Mouse (Mus musculus) kidney, postnatal 0 days (tissue): ENCODE measurements around the gene Zfp385a. TPM values are rescaled to one million over a fixed set of nuclear protein-coding genes. Genes with fewer than 3 reads are reported as not detected.
A peak's percentile ranks its signal among the peaks of the same experiment; 100 is the strongest.

ENCODE experiments used
- ATAC-seq: fragments of 200-750 bp; cut with Nextera tagmentation; replicated peaks from 2 replicates; pipeline ENCODE4 v1.8.0; 2017; ENCODE audit warnings: low read depth, moderate number of reproducible peaks, moderate TSS enrichment, moderate library complexity; ENCODE audit not compliant: low FRiP score
- DNase-seq: peaks from one replicate; pipeline ENCODE4 v3.0.0-alpha.2; 2016; ENCODE audit warnings: low spot score
- H3K27ac ChIP-seq: fragments of 300-500 bp; sonication (generic); 2 replicates; pipeline ENCODE4 v1.5.1; 2014; ENCODE audit warnings: mild to moderate bottlenecking
- H3K27me3 ChIP-seq: fragments of 300-500 bp; sonication (generic); 2 replicates; pipeline ENCODE4 v1.6.1; 2014; ENCODE audit warnings: low read length, mixed read lengths; ENCODE audit not compliant: insufficient read depth
- H3K36me3 ChIP-seq: fragments of 300-500 bp; sonication (generic); 2 replicates; pipeline ENCODE4 v1.6.1; 2014; ENCODE audit warnings: low read length, mixed read lengths; ENCODE audit not compliant: insufficient read depth
- H3K4me1 ChIP-seq: fragments of 300-500 bp; sonication (generic); replicated peaks from 2 replicates; pipeline ENCODE4 v1.6.1; 2014; ENCODE audit warnings: antibody characterized with exemption, low read length, mixed read lengths; ENCODE audit not compliant: insufficient read depth
- H3K4me2 ChIP-seq: fragments of 300-500 bp; sonication (generic); 2 replicates; pipeline ENCODE4 v1.6.1; 2014; ENCODE audit warnings: mild to moderate bottlenecking, low read length, moderate library complexity, mixed read lengths
- H3K4me3 ChIP-seq: fragments of 300-500 bp; sonication (generic); replicated peaks from 2 replicates; pipeline ENCODE4 v1.5.1; 2014; ENCODE audit warnings: low read depth, low read length
- H3K9ac ChIP-seq: fragments of 300-500 bp; sonication (generic); 2 replicates; pipeline ENCODE4 v1.6.1; 2014; ENCODE audit warnings: low read depth, low read length
- H3K9me3 ChIP-seq: fragments of 300-500 bp; sonication (generic); replicated peaks from 2 replicates; pipeline ENCODE4 v1.6.1; 2016; ENCODE audit warnings: low read length, inconsistent platforms, mixed read lengths
- CTCF ChIP-seq: IDR thresholded peaks from 2 replicates; pipeline ENCODE4 v1.5.1; 2016; ENCODE audit warnings: antibody characterized with exemption, low read depth, mild to moderate bottlenecking, moderate library complexity
- WGBS: fragments of 180-500 bp; shearing (Covaris S2); extraction: QIAGEN DNeasy Blood & Tissue Kit; methylation state at CpG from one replicate; pipeline ENCODE4 v1.1.7; 2014; 5-methylcytosine and 5-hydroxymethylcytosine counted together
- polyA plus RNA-seq: library from polyadenylated mRNA; unstranded; fragments of >200 nt; fragmentation: Nextera tagmentation; extraction: Ambion mirVana; gene quantifications from 2 replicates; pipeline ENCODE4 v1.2.1, GENCODE M21; 2015

Zfp385a gene
- polyA plus RNA-seq, 1 experiment from 2014 or later = 11.8 TPM

DNA sequence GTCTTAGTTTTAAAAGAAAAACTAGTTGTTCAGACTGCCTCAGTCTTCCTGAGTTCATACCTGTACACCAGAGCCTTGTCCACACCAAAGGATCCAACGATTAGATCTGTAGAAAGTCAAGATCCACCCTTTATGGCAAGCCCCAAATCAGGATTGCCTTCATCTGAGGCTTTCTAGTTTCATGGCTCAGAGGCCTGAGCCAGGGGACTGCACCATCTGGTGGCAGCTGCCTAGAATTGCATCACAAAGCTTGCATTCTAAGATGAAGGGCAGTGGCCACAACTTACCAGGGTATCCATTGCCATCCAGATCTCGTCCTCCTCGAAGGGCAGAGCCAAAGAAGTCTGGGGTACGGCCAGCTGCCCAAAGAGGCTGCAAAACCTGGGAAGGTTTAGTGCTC is 13.0 kb upstream of the Zfp385a start:
- Histone ChIP-seq H3K9ac (no peak overlapping the region), H3K4me2 (no peak overlapping the region), H3K36me3 (peaks cover 62% of the 10 kb centered on the region), H3K27me3 (no peaks in the 10 kb centered on the region), H3K27ac (no peak overlapping the region), H3K4me3 (no peak overlapping the region), H3K9me3 (no peaks in the 10 kb centered on the region), H3K4me1 (no peaks in the 10 kb centered on the region)
- WGBS = 34% methylated on average over 4 of the region's 4 CpGs
- ATAC-seq (no peak), DNase-seq (peak; percentile 77)
- peak; percentile 87 for TF ChIP-seq CTCF

DNA sequence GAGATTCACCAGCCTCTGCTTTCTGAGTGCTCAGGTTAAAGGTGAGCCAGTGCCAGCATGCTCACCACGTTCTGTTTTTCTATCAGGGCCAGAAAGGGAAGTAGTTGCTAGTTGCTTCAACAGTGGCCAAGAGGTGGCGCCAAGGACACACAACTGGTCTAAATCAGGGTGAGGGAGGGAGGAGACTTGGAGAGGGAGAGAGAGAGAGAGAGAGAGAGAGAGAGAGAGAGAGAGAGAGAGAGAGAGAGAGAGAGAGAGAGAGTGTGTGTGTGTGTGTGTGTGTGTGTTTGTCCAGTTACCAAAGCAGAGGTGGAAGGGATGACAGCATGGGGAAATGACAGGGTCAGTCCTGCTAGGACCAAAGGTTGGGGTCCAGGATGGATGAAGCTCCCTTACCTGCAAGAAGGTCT is 7.4 kb upstream of the Zfp385a start:
- Histone ChIP-seq H3K9ac (no peak overlapping the region), H3K36me3 (peaks cover 55% of the 10 kb centered on the region), H3K4me1 (no peaks in the 10 kb centered on the region), H3K9me3 (no peaks in the 10 kb centered on the region), H3K4me3 (no peak overlapping the region), H3K4me2 (no peak overlapping the region), H3K27me3 (no peaks in the 10 kb centered on the region), H3K27ac (no peak overlapping the region)
- TF ChIP-seq CTCF = peak; percentile 84
- WGBS = 4% methylated on average over 2 of the region's 2 CpGs
- ATAC-seq = 0 out of 2 replicates have a peak, but pooled peaks have one; percentile 13
- DNase-seq = peak; percentile 89

DNA sequence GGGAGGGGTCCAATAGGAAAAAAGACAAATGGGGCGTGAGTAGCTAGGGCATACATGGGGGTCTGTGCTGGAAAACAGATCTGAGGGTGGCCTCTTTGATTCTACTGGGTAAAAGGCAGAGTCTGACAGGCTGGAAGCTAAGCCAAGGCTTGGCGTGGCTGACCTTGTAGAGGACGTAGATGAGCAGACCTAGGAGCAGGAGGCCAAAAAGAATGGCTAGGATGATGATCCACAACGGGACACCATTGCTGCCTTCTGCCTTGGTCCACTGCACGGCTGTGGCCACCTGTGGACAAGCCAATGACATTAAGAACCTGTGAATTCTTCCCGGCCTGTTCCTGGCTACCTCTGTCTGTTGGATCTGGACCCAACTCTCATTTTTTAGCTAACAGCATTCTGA is 5.9 kb upstream of the Zfp385a start:
- Histone ChIP-seq H3K36me3 (peaks cover 45% of the 10 kb centered on the region), H3K4me3 (no peak overlapping the region), H3K4me1 (no peaks in the 10 kb centered on the region), H3K27ac (no peak overlapping the region), H3K4me2 (no peak overlapping the region), H3K27me3 (0 out of 2 replicates have a peak, but pooled peaks cover 6% of the 10 kb centered on the region), H3K9me3 (no peaks in the 10 kb centered on the region), H3K9ac (no peak overlapping the region)
- TF ChIP-seq CTCF = no peak
- no peak for ATAC-seq
- no peak for DNase-seq
- 82% methylated on average over 6 of the region's 6 CpGs for WGBS

DNA sequence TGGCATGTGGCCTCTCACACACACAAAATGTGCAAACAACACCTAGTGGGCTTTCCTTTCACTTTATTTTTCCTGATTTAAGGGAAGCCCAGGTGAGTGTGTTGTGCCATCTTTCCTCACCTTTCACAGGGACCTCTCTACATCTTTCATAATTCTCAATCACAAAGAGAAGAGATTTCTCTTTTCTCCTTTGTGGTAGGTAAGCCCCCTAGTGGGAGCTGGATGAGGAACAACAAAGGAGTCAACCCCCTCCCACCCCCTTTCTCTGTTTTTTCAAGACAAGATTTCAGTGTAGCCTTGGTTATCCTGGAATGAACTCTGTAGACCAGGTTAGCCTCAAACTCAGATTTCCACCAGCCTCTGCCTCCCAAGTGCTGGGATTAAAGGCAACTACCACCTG is 3.7 kb upstream of the Zfp385a start:
- H3K4me2 ChIP-seq = no peak overlapping the region
- H3K9ac ChIP-seq = no peak overlapping the region
- peaks cover 25% of the 10 kb centered on the region for H3K36me3 ChIP-seq
- DNase-seq (no peak), ATAC-seq (no peak)
- peaks cover 19% of the 10 kb centered on the region for H3K27me3 ChIP-seq
- H3K4me3 ChIP-seq = no peak overlapping the region
- H3K4me1 ChIP-seq = 0 out of 2 replicates have a peak, but pooled peaks cover 9% of the 10 kb centered on the region
- TF ChIP-seq CTCF = peak; percentile 20; the same call in 1 of the 2 replicates
- no peak overlapping the region for H3K27ac ChIP-seq
- no peaks in the 10 kb centered on the region for H3K9me3 ChIP-seq

DNA sequence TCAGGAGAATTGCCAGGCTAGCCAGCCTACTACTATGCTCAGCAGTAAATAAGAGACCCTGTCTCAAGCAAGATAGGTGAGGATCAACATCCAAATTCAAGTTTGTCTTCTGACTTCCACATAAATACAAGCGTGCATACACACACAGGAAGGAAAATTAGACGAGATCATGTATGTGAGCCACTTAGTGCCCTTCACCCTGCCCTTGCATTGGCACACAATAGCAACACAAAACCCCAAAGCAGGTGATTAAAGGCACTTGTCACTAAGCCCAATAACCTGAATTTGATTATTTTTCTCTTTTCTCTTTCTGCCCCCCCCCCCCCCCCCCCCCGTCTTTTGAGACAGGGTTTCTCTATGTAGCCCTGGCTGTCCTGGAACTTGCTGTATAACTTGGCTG is 3.1 kb upstream of the Zfp385a start:
- Histone ChIP-seq H3K27me3 (peaks cover 19% of the 10 kb centered on the region), H3K4me3 (no peak overlapping the region), H3K27ac (no peak overlapping the region), H3K9ac (no peak overlapping the region), H3K9me3 (no peaks in the 10 kb centered on the region), H3K4me1 (0 out of 2 replicates have a peak, but pooled peaks cover 9% of the 10 kb centered on the region), H3K4me2 (no peak overlapping the region), H3K36me3 (peaks cover 19% of the 10 kb centered on the region)
- DNase-seq (no peak), ATAC-seq (no peak)
- WGBS = 67% methylated on average over 3 of the region's 3 CpGs
- TF ChIP-seq CTCF = no peak

DNA sequence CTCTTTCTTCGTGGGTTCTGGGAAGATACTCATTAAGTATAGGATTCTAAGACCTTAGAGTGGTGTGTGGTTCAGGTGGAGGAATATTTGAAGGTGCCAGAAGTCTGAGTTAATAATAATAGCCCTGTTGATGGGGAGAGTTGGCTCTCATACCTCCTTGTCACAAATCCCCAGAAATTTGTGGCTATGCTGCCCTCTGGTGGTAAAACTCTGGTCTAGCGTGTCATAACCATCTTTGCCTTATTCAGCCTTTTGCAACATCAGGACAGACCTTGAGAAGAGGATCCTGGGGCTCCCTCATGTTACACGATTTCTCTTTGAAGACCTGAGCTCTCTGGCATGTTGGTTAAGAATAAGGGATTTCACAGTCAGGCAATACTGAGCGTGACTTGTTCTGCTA is 2.5 kb upstream of the Zfp385a start:
- H3K9me3 ChIP-seq = no peaks in the 10 kb centered on the region
- TF ChIP-seq CTCF = peak; percentile 91
- no peak overlapping the region for H3K27ac ChIP-seq
- peak; percentile 87 for DNase-seq
- no peak overlapping the region for H3K4me2 ChIP-seq
- WGBS = 18% methylated on average over 4 of the region's 4 CpGs
- ATAC-seq = no peak
- 0 out of 2 replicates have a peak, but pooled peaks cover 9% of the 10 kb centered on the region for H3K4me1 ChIP-seq
- H3K4me3 ChIP-seq = no peak overlapping the region
- H3K36me3 ChIP-seq = peaks cover 19% of the 10 kb centered on the region
- peaks cover 19% of the 10 kb centered on the region for H3K27me3 ChIP-seq
- H3K9ac ChIP-seq = no peak overlapping the region

DNA sequence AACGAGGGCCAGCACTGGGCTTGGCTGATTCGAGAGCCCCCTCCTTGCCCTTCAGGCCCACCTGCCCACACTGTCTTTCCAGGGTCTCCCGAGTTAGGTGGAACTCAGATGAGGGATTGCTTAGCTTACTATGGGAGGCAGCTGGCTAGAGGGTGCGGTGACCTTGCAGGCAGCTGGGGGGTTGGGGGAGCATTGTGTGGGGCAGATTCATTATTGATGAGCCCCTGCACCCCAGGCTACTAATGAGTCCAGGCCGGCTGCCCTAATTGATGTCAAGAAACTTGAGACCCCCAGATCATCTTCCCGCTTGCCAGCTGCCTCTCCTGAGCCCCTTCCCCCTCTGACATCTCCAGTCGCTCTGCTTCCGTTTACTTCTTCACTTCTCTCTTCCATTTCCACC is 1.7 kb upstream of the Zfp385a start:
- no peak for DNase-seq
- H3K9me3 ChIP-seq = no peaks in the 10 kb centered on the region
- H3K4me2 ChIP-seq = no peak overlapping the region
- peaks cover 19% of the 10 kb centered on the region for H3K27me3 ChIP-seq
- 0 out of 2 replicates have a peak, but pooled peaks cover 9% of the 10 kb centered on the region for H3K4me1 ChIP-seq
- H3K36me3 ChIP-seq = peaks cover 19% of the 10 kb centered on the region
- TF ChIP-seq CTCF = no peak
- WGBS = 39% methylated on average over 8 of the region's 8 CpGs
- no peak for ATAC-seq
- no peak overlapping the region for H3K27ac ChIP-seq
- H3K4me3 ChIP-seq = no peak overlapping the region
- H3K9ac ChIP-seq = no peak overlapping the region
